Mouse (Mus musculus): Measurements from ENCODE around the gene Lrrc8a.
A peak's percentile ranks its signal among the peaks of the same experiment; 100 is the strongest.

The Lrrc8a gene

GRCm38 (mm10) chr2:30261921-30262839 is 24.7 kb downstream of the Lrrc8a start:
- no peak for ATAC-seq (ENCODE audit: low TSS enrichment)

DNA sequence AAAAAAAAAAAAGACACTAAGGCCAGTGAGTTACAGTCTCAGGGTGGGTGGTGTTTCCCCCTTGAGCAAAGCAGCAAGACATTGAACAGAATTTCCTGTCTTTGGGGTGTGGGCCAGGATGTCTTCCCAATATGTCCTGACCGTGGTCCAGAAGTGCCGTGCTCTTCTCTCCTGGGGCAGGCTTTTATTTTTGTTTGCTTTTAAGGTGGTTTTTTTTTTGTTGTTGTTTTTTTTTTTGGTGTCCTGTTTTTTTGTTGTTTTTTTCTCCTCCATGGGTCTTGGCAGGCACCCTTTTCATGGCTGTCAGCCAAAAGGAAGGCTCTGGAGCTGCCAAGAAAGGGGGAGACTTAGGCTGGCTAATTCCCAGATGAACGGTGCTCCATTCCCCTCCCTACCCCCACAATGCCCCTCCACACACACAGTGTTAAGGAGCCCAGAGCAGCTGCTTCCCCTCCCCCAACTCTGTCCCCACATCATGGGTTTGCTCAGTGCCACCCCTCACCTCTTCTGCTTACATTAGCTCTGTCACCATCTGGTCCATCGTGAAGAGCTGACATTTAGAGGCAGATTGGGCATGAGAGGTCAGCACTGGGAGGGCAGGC is 25.4 kb downstream of the Lrrc8a start:
- ATAC-seq (ENCODE audit: low TSS enrichment), result no peak

GRCm38 (mm10) chr2:30263811-30264210 is 26.3 kb downstream of the Lrrc8a start:
- no peak for ATAC-seq (ENCODE audit: low TSS enrichment)

DNA sequence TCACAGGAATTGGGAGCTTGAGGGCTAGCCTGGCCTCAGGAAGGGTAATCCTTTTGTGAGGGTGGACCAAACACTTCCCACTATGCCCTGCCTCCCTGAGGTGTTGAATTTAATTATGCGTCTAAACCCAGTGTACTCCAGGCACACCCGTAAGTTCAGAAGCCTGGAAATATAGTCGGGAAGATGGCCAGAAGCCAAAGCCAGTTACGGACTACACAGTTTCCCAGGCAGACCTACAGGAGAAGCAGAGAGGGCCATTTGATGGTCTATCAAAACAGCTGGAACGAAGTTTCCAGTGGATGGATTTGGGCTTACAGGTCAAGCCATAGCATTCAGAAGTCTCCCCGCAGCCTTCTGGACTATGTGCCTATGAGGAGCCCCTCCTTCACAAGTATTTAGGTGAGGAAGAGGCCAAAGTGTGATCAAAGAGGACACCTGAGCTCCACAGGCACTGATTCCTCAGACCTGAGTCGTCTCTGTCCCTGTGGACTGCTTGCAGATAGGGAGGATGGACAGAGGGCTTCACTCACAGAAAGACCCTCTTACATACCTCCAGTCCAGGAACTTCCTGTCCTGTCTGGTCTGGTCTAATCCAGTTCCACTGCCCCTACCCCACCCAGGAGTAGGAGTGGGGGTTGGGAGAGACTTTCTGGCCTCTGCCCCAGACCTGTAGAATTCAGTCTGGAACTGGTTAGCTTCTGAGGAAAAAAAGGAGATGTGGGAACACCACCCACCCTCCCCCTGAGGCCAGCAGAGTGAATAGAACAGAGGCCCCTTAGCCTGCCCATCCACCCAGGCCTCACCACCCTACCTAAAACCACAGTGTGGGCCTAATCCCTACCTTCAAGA is 27.4 kb downstream of the Lrrc8a start:
- ATAC-seq (ENCODE audit: low TSS enrichment), result no peak

GRCm38 (mm10) chr2:30265767-30266253 is 28.3 kb downstream of the Lrrc8a start, which contains the start of gene Phyhd1:
Phyhd1 (plus strand) TSS chr2:30266203.
- ATAC-seq (ENCODE audit: low TSS enrichment), result peak; percentile 45

DNA sequence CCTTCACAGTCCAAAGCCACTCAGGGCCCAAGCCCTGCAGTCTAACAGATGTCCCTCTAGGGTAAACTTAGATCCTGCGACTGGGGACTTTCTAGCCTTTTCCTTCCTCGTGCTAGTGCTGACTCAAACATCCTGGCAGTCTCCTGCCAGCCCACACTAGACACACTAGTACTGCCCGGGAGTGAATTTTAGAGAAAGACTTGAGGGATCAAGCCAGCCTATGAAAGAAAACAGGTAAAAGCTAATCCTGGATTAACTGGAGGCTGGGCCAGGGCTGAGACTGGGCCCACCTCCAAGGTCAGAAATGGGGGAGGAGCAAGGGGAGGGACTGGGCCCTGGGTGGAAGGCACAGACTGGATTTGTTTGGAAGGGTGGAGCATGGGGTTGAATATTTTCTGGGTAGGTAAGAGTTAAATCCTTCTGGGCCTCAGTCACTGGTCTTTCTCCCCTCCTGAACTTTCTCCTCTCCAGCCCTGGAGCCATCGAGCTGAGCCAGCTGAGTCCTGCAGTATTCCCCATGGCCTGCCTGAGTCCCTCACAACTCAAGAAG is 29.0 kb downstream of the Lrrc8a start:
- ATAC-seq (ENCODE audit: low TSS enrichment), result peak; percentile 35

GRCm38 (mm10) chr2:30267466-30267865 is 30.0 kb downstream of the Lrrc8a start:
- ATAC-seq (ENCODE audit: low TSS enrichment), result no peak

DNA sequence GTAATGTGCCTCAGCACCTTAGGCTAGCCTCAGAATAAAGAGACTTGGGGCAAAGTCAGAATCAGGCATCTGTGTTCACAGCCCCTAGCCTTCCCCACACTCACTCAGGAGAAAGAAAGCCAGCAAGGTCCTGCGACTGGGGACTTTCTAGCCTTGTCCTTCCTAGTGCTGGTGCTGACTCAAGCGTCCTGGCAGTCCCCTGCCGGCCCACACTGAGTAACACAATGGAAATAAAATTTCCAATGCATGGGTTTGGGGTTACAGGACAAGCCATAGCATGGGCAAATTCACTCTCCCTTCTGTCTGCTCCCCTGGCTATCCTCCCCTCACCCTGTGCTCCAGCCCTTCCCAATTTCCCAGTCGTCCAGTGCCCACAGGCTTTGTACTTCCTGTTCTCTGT is 30.9 kb downstream of the Lrrc8a start:
- ATAC-seq (ENCODE audit: low TSS enrichment), result no peak

DNA sequence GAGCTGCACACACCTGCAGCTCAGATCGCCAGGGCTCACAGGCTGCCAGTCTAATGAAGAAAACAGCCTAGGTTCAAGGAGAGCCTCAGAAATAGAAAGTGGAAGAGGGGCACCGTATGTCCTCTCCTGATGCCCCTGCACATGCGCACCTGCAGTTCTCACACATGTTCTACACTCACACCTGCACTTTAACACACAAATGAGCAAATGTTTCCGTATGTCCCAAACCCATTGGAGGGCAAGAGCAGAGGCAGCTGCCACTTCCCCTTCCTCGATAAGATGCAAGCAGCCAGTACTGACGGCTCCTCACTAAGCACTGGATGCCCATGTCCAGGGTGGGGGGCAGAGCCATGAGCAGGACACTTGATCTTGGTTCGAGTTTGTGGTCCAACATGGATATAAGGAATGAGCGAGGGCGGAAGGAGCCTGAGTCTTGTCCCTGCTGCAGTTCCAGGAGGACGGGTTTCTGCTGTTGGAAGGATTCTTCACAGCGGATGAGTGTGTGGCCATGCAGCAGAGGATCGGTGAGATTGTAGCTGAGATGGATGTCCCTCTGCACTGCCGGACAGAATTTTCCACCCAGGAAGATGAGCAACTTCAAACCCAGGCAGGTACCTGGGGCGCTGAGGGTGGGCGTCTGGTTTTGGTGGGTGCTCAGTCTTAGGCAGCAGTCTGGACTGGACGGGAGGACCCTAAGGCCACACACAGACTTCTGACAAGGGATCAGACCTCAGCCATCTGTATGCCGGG is 31.9 kb downstream of the Lrrc8a start:
- no peak for ATAC-seq (ENCODE audit: low TSS enrichment)

DNA sequence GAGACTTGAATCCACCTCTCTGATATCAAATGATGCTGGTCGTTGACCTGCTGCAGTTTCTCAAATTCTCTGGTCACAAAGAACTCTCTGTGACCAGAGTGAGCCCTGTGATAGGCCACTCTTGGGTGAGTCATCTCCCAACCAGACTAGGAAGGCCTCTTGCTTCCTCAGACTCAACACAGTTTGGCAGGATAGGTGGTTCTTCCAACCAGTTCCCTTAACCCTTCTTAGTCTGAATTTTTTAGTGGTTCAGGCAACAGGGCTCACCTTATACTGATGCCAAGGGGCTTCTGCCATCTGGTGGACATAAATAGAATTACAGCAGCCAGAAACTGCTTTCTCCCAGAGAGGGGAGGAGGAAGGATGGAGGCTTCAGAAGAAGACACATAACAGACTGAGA is 32.6 kb downstream of the Lrrc8a start:
- ATAC-seq (ENCODE audit: low TSS enrichment), result peak; percentile 60

DNA sequence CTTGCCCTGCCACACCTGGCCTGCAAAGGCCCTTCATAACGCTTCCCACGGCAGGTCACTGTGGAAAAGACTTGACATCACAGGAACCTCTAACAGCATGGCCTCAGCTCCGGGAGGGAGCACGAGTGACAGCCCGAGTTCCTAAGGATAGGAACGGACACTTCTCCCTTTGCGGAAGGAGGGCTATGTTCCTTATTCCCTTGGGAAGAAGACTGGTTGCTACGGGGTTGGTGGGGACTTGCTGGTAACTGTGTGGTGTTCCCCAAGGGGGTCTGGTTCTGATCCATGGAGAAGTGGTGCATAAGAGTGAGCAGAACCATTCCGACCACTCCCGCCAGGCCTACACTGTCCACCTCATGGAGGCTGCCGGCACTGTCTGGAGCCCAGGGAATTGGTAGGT is 43.2 kb downstream of the Lrrc8a start, which contains the start of gene Gm28038:
Gene Gm28038 (plus strand): TSS at position 301 of the 400 bp plus-strand sequence.
- ATAC-seq (ENCODE audit: low TSS enrichment), result no peak

GRCm38 (mm10) chr2:30281651-30282050 is 44.1 kb downstream of the Lrrc8a start:
- no peak for ATAC-seq (ENCODE audit: low TSS enrichment)

DNA sequence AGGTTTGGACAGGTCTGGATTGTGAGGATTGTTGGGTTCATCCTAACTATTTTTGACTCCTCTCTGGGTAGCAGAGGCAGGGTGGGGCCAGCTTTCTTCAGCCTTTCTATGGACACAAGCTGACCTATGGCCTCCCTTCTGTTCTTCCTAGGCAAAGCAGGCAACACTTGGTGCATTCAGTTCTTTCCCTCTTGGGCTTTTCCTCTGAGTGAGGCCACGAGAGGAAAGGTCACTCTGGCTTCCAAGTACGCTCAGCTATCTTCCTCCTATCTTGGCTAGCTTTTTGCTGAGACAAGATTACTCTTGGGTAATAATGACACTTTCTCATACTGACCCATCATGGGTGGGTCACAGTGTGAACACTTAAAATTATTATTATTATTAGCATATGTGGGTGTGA is 45.7 kb downstream of the Lrrc8a start:
- ATAC-seq (ENCODE audit: low TSS enrichment), result no peak

GRCm38 (mm10) chr2:30285004-30285403 is 47.5 kb downstream of the Lrrc8a start:
- no peak for ATAC-seq (ENCODE audit: low TSS enrichment)

DNA sequence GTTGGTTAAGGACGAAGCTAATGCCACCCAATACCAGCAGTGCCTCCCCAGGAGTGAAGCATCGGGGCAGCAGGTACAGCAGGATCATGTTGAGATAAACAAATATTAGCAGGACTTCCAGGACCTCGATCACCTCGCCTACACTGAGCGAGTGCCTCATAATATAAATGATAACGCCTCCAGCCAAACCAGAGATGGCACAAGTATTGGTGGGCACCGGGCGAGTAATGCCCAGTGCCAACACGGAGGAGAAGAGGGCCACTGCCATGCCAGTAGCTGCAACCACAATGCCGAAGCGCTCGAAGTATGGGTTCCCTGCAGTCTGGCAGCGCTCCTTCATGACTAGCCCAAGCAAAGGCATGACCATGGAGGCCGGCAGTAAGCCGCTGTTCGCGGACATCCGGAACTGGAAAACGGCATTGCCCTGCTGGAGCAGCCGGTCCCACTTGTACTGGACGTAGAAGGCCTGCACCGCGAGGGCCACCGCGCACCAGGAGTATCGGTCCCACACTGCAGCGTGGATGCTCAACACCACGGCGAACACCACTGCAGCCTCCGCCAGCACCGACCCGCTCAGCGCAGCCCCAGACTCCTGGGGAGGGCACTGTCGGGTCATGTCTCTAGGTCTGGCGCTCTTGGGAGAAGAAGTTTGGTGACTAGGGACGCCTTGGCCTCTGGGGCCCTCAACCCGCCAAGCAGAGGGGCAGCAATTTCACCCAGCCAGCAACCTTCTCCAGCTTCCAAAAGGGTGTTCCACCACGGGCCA is 48.1 kb downstream of the Lrrc8a start:
- peak; percentile 55; the same call in 1 of the 2 replicates for ATAC-seq (ENCODE audit: low TSS enrichment)

DNA sequence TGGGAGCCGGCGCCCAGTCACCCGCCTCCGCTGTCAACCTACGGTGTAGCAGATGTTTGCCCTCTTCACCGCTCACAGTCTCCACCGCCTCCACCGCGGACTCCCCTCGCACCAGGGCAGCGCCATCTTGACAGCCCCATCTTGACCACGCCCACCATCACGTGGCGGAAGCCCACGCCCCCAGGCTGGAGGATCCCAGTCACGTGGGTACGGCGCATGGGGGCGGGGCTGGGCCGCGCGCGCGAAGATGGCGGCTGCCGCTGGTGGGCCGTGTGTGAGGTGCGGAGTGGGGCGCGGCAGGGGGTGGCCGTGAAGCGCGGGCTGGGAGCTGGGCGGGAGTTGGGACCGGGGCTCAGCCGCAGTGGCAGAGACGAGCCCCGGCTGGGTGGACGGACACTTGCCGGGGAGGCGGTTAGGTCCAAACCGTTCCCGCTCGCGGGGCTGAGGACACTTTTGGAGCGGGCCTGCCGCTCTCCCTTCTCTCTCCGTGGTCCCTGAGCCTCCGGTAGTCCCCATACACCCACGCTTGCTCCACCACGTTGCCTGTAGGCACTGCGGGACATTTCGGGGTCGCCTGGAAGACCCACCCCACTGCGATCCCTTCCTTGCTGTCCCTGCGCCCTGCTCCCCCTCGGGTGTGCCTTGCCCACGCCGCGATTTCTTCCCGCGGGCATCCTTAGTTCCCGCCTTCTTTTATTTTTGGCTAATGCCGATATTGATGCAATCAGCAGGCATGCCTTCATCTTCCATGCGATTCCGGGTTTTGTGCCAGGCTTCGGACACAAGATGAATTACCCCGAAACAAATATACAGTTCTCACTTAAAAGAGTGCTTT is 48.9 kb downstream of the Lrrc8a start, which contains the start of the genes Dolk and Nup188:
Gene Dolk (minus strand): TSS at position 143 of the 835 bp plus-strand sequence.
Gene Nup188 (plus strand): TSS at position 206 of the 835 bp plus-strand sequence.
- ATAC-seq (ENCODE audit: low TSS enrichment), result peak; percentile 75

- peak; percentile 42; the same call in 1 of the 2 replicates for ATAC-seq (ENCODE audit: low TSS enrichment)
Observed at GRCm38 (mm10) chr2:30287027-30287373, 49.5 kb downstream of the Lrrc8a start.

- no peak for ATAC-seq (ENCODE audit: low TSS enrichment)
Observed at GRCm38 (mm10) chr2:30299525-30299924, 62.0 kb downstream of the Lrrc8a start.

DNA sequence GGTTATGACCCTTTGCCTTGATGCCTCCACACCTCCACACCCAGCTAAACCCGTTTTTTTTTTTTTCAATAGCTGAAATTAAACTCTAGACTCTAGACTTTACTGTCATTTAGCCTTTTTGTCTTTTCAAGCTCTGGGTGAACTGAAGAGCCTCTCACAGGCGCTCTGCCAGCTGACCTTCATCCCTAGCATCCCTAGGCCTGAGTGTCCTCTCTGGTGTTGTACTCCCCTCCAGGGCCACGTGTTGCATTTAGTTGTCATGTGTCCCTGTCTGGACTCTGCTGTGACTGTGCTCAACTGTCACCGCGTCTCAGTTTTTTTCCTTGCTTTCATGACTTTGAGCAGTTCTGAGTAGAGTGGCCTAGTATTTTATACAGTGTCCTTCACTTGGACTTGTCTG is 62.5 kb downstream of the Lrrc8a start:
- ATAC-seq (ENCODE audit: low TSS enrichment), result no peak

All from frontal cortex, adult (tissue).